Mouse (Mus musculus) left cerebral cortex, postnatal 4 days (tissue): ENCODE measurements at regions not wholly inside any gene's neighbourhood (a gene's known extent, or its start where the extent isn't known, plus 50 kb on each side); places are given as distances from the start of the nearest gene placed in this dataset.

Source experiments
- DNase-seq: peaks from one replicate; pipeline ENCODE4 v3.0.0-alpha.2; 2022
- intact Hi-C: fragments of 180-260 bp; cut with DNase I; formaldehyde crosslinking; loops from one replicate; pipeline ENCODE4 v1.15.1; 2025

GRCm38 (mm10) chr15:24751480-24752157 lies 661.9 kb downstream of the Basp1 start:
- intact Hi-C loops = no loop called here
- DNase-seq = no peak

GRCm38 (mm10) chr15:24743240-24743639 lies 670.3 kb downstream of the Basp1 start:
- DNase-seq = no peak
- intact Hi-C loops = no loop called here

GRCm38 (mm10) chr15:24725170-24725569 lies 688.4 kb downstream of the Basp1 start:
- no peak for DNase-seq
- intact Hi-C loops = no loop called here

- peak; percentile 79 for DNase-seq
- intact Hi-C loops = loop anchor here (5.0 kb wide), 1 partner anchor 688 kb away; the partner anchor contains the start of gene Basp1
Observed at GRCm38 (mm10) chr15:24724664-24725063, 688.9 kb downstream of the Basp1 start.

DNA sequence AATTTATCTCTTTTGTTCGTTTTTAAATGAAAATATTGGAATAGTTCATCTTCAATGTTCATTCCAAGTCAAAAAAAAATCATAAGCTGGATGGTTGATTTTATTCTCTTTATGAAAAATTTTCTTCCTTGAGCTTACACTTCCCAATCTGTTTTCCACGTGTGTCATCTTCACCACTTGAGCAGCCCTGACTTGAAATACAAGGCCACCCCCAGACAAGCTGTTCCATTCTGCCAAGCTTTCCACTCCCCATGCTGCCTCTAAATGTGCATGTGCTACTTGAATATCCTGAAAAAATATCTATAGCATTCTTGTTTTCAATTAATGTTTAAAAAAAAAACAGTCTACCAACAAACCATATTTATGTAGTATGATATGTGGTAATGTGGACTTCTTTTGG lies 693.2 kb downstream of the Basp1 start:
- intact Hi-C loops = loop anchor here (5.0 kb wide), 1 partner anchor 692 kb away; the partner anchor contains the start of gene Basp1
- DNase-seq = no peak

DNA sequence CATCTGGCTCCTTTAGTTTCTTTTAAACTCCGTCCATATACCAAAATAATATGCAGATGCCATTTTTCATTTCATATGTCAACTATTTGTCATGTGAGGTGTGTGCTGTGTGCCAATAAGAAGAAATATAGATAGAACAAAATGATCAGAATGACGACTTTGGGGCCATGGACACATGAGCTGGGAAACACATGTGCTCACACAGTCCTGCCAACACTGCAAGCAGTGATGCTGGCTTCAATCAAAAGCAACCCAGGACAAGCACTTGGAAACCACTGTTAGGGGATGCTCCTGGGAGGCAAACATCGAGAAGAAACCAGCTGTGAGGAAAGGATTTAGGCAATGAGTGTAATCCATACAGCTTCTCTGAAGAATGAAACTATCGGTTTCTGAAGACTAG lies 731.4 kb downstream of the Basp1 start:
- intact Hi-C loops = no loop called here

GRCm38 (mm10) chr15:24648938-24649337 lies 764.6 kb downstream of the Basp1 start:
- no peak for DNase-seq
- intact Hi-C loops = no loop called here

More for the DNA sequence above, 731.4 kb downstream of the Basp1 start:
- DNase-seq = no peak

- DNase-seq = no peak
- intact Hi-C loops = no loop called here
Observed at GRCm38 (mm10) chr15:24635620-24636019, 777.9 kb downstream of the Basp1 start.

- peak; percentile 61 for DNase-seq
- intact Hi-C loops = loop anchor here (5.0 kb wide), 1 partner anchor 1116 kb away; no protein-coding TSS in a partner anchor
Observed at GRCm38 (mm10) chr15:24596242-24596641, 817.3 kb downstream of the Basp1 start.

DNA sequence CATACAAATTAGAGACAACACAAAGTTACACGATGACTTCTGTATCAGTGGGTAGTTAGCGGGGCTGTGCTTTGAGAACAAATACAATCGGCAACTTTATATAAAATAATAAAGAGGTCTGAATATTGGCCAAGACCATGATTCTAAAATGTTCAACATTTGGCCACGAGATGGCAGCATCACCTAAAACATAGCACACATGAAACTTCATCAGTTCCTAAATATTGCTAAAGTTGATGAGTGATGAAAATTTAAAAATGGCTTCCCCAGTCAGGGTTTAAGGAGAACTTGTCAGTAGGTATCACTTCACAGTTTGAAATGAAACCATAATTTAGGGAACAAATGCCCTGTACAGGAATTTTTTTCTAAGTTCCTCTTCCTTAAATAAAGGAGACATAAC lies 824.6 kb downstream of the Basp1 start:
- intact Hi-C loops = loop anchor here (5.0 kb wide), 1 partner anchor 1128 kb away; no protein-coding TSS in a partner anchor
- peak; percentile 56 for DNase-seq

- DNase-seq = peak; percentile 10
- intact Hi-C loops = no loop called here
Observed at GRCm38 (mm10) chr15:24566981-24567380, 846.6 kb downstream of the Basp1 start.

GRCm38 (mm10) chr15:24556806-24557205 lies 856.8 kb downstream of the Basp1 start:
- intact Hi-C loops = no loop called here
- no peak for DNase-seq

- DNase-seq = no peak
- intact Hi-C loops = no loop called here
Observed at GRCm38 (mm10) chr15:24550108-24550507, 863.5 kb downstream of the Basp1 start.

DNA sequence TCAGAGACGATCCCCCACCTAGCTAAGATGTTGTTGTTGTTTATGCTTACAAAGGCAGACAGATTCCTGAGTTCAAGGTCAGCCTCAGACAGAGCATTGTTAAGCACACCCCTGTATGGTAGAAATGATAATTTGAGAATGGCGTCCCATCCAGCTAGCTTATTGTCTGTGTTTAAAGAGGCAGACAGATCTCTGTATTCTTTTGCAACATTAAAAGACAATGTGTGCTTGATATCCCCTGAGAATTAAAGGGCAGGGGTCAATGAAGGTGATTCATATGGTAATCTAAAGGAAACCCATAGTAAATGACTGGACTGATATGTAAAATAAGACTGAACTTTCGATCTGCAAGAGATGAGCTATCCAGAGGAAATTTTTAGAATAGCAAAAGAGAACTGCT lies 883.5 kb downstream of the Basp1 start:
- no peak for DNase-seq
- intact Hi-C loops = no loop called here

- DNase-seq = peak; percentile 14
- intact Hi-C loops = no loop called here
Observed at GRCm38 (mm10) chr15:24527379-24527778, 886.2 kb downstream of the Basp1 start.

GRCm38 (mm10) chr15:24513926-24514325 lies 899.6 kb downstream of the Basp1 start:
- intact Hi-C loops = no loop called here
- no peak for DNase-seq

DNA sequence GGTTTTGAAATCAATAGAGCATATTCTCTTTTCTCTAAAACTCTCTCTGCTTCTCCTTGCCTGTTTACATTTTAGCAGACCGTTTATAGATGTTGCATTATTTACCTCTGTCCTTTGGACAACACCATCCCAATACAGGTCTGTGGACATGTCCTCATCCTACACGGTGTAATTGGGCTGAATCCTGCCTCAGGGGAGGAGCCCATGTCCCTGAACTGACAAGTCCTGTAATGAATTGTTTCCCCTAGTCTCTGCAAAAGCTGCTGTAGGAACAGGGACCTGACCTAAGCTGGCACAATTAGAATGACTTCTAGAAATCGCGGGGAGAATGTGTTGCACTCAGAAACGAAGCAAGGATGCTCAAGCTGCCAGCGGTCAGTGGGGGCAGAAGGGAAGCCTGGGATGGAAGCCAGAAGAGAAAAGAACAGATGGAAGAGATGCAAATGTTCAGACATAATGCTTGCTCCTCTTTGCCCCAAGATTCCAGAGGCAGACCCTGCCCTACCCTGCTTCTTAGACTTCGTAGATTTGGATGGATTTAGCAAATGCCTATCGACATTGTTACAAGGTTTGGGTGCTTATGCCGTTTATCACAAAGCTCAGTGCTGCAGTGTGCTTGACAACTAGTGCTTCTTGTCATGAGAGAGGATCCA lies 911.5 kb downstream of the Basp1 start:
- intact Hi-C loops = no loop called here
- peak; percentile 68 for DNase-seq

GRCm38 (mm10) chr15:24486235-24486634 lies 927.3 kb downstream of the Basp1 start:
- intact Hi-C loops = no loop called here
- DNase-seq = no peak

- no peak for DNase-seq
Observed at GRCm38 (mm10) chr15:24468239-24468638, 945.3 kb downstream of the Basp1 start.

GRCm38 (mm10) chr15:24457726-24458125 lies 955.8 kb downstream of the Basp1 start:
- no peak for DNase-seq
- intact Hi-C loops = no loop called here

More at GRCm38 (mm10) chr15:24468239-24468638, 945.3 kb downstream of the Basp1 start:
- intact Hi-C loops = no loop called here

GRCm38 (mm10) chr15:24433083-24433482 lies 980.5 kb downstream of the Basp1 start:
- intact Hi-C loops = no loop called here
- DNase-seq = no peak

- intact Hi-C loops = no loop called here
- no peak for DNase-seq
Observed at GRCm38 (mm10) chr15:24429154-24429553, 984.4 kb downstream of the Basp1 start.
